Mouse (Mus musculus): ENCODE data around the gene Pou2f1. TPM values are rescaled to one million over a fixed set of nuclear protein-coding genes. Genes with fewer than 3 reads are reported as not detected.
A peak's percentile ranks its signal among the peaks of the same experiment; 100 is the strongest.

Pou2f1 gene
- total and polyA plus RNA-seq, 3 experiments = 4.6 to 10.2 TPM; not detected in 1

DNA sequence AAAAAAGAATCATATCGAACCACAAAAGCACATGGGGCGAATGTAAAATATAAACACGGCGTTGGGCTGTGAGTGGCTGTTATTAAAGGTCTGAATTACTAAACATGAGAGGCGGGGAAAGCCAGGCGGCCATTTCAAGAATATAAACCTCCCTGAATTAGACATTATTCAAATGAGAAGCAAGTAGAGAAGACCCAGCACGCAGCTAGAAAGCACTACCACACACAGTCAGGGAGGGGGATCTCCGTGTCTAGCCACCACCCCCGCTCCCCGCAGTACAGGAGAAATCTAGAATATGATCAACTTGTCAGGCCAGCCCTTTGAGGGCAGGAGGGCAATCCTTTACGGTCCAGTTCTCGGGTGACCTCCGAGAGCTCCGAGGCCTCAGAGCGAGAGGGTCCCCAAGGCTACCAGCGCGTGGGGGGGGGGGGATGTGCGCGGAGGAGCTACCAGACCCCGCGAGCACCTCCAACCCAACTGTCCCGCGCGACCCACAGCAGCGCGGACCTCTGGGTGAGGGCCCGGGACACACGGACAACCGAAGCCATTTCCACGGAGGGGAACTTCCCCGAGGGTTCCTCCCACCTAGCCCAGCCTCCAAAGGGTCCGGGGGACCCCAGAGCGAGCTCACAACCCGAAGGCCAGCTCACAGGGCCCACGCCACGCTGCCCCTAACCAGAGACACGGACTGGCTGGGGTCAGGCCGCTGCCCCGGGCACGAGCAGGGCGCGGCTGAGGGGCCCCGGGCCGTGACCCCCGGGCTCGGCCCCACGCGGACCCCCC is 1.2 kb downstream of the Pou2f1 start (continued):
- TF ChIP-seq ELF1 (IDR thresholded peaks at IDR 0.05; ENCODE audit: low read depth, low read length) = no peak
- no peak for TF ChIP-seq BHLHE40 (IDR thresholded peaks at IDR 0.05; ENCODE audit: borderline replicate concordance, low read depth, low read length)
- 0 out of 2 replicates have a peak, but pooled peaks have one; percentile 68 for TF ChIP-seq CHD1 (IDR thresholded peaks at IDR 0.05; ENCODE audit: low read depth, low read length)
- TF ChIP-seq GATA1 (IDR thresholded peaks at IDR 0.05; ENCODE audit: low read depth, low read length) = no peak
- no peak for TF ChIP-seq KAT2A (conservative IDR thresholded peaks at IDR 0.05; ENCODE audit: low read depth, low read length)
- no peak for TF ChIP-seq POLR2AphosphoS5 (IDR thresholded peaks at IDR 0.05; ENCODE audit: borderline replicate concordance, low read depth, low read length)
- TF ChIP-seq ZKSCAN1 (IDR thresholded peaks at IDR 0.05; ENCODE audit: low read depth, low read length) = no peak
- TF ChIP-seq MYB (IDR thresholded peaks at IDR 0.05; ENCODE audit: low read depth, low read length) = no peak
- TF ChIP-seq MAX (IDR thresholded peaks at IDR 0.05; ENCODE audit: low read length) = peak; percentile 95
- no peak for TF ChIP-seq CTCF (IDR thresholded peaks at IDR 0.05 in 2 of 3, conservative IDR thresholded peaks at IDR 0.05 in 1 of 3; ENCODE audit: control insufficient read depth in 1 of 3, insufficient read depth in 1 of 3, low read depth in 2 of 3, low read length in 3 of 3, poor library complexity in 1 of 3, severe bottlenecking in 1 of 3)
- TF ChIP-seq ETS1 (IDR thresholded peaks at IDR 0.05; ENCODE audit: low read depth, low read length) = peak; percentile 20; the same call in 1 of the 2 replicates
- TF ChIP-seq USF2 (IDR thresholded peaks at IDR 0.05; ENCODE audit: borderline replicate concordance in 1 of 2, insufficient read depth in 1 of 2, low read depth in 1 of 2, low read length in 2 of 2) = no peak
- no peak for TF ChIP-seq EP300 (IDR thresholded peaks at IDR 0.05; ENCODE audit: low read depth in 1 of 2, low read length in 2 of 2)
- peak; percentile 93 for TF ChIP-seq MXI1 (IDR thresholded peaks at IDR 0.05; ENCODE audit: low read depth, low read length)
- no peak for TF ChIP-seq SMC3 (IDR thresholded peaks at IDR 0.05; ENCODE audit: low read depth, low read length)
- peak; percentile 47 for TF ChIP-seq TBP (IDR thresholded peaks at IDR 0.05; ENCODE audit: low read depth, low read length)
- TF ChIP-seq NRF1 (IDR thresholded peaks at IDR 0.05; ENCODE audit: insufficient read depth, low read depth, low read length, poor library complexity, severe bottlenecking) = peak; percentile 19; the same call in 1 of the 2 replicates
- no peak for TF ChIP-seq MEF2A (IDR thresholded peaks at IDR 0.05; ENCODE audit: extremely low read depth, insufficient replicate concordance, low read depth, low read length, poor library complexity, severe bottlenecking)
- TF ChIP-seq HCFC1 (IDR thresholded peaks at IDR 0.05; ENCODE audit: low read depth, low read length) = 0 out of 2 replicates have a peak, but pooled peaks have one; percentile 49

DNA sequence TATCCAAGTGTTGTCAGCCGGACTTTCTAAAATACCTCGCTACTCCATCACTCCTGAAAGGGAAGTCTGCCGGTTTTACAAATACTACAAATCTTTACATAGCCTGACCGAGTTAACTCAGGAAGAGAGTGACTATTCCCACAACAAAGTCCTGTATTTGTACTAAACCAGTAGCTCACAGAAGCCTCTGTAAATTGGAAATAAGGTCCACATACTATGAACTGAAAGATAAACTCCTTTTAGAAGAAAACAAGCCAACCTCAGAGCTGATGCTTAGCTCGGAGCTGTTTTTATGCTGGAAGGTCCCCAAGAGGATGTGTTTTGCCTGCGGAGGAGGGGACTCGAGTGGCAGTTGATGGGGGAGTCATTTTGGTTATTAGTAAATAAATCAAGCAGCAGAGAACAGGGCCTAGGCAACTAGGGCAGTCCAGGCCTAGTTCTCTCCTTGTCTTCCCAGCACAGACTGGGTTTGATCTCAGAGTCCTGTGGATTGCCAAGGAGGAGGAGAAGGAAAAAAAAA is 1.8 kb downstream of the Pou2f1 start:
- DNase-seq (ENCODE audit: low read depth, low spot score) = no peak
- Histone ChIP-seq H3K27ac (ENCODE audit: control insufficient read depth, low read depth, low read length) (peak overlapping the region; percentile 62), H3K79me2 (ENCODE audit: control insufficient read depth, insufficient read depth, low read length, poor library complexity) (peaks cover 23% of the 10 kb centered on the region), H3K9me3 (replicated peaks; ENCODE audit: insufficient read depth, low read length) (no peaks in the 10 kb centered on the region), H3K4me1 (ENCODE audit: control insufficient read depth in 1 of 2, insufficient read depth in 2 of 2, low read length in 2 of 2) (peaks cover 3 to 9% of the 10 kb centered on the region in 2 experiments; a peak in 3 of 4 replicates), H3K4me3 (ENCODE audit: control insufficient read depth in 1 of 2, insufficient read depth in 1 of 2, low read depth in 2 of 2, low read length in 2 of 2) (peak overlapping the region; percentile 81 to 97), H3K9ac (ENCODE audit: control insufficient read depth, low read depth, low read length, poor library complexity, severe bottlenecking) (peak overlapping the region; percentile 87), H3K36me3 (ENCODE audit: control insufficient read depth in 1 of 2, insufficient read depth in 2 of 2, low read length in 2 of 2) (peaks cover 0 to 13% of the 10 kb centered on the region in 2 experiments; a peak in 2 of 4 replicates), H3K27me3 (ENCODE audit: control insufficient read depth in 1 of 2, insufficient read depth in 2 of 2, low read length in 2 of 2) (no peaks in the 10 kb centered on the region)
- peak; percentile 2 for TF ChIP-seq NELFE (IDR thresholded peaks at IDR 0.05; ENCODE audit: low read depth, low read length)
- peak; percentile 62; the same call in 1 of the 2 replicates for TF ChIP-seq MYC (IDR thresholded peaks at IDR 0.05; ENCODE audit: low read depth, low read length)
- 0 out of 2 replicates have a peak, but pooled peaks have one; percentile 11 for TF ChIP-seq ETS1 (IDR thresholded peaks at IDR 0.05; ENCODE audit: low read depth, low read length)
- TF ChIP-seq EP300 (IDR thresholded peaks at IDR 0.05; ENCODE audit: low read depth in 1 of 2, low read length in 2 of 2) = peak in 1 of 2 experiments; percentile 10; a peak in 1 of 4 replicates
- TF ChIP-seq ELF1 (IDR thresholded peaks at IDR 0.05; ENCODE audit: low read depth, low read length) = no peak
- TF ChIP-seq TAL1 (IDR thresholded peaks at IDR 0.05; ENCODE audit: low read length) = no peak
- 0 out of 2 replicates have a peak, but pooled peaks have one; percentile 35 for TF ChIP-seq ZKSCAN1 (IDR thresholded peaks at IDR 0.05; ENCODE audit: low read depth, low read length)
- TF ChIP-seq ZNF384 (IDR thresholded peaks at IDR 0.05; ENCODE audit: low read depth, low read length) = peak; percentile 95

Data from MEL (cell line).